Mouse (Mus musculus): ENCODE measurements at regions not wholly inside any gene's neighbourhood (a gene's known extent, or its start where the extent isn't known, plus 50 kb on each side); places are given as distances from the start of the nearest gene placed in this dataset.
"Not testable (repeated sequence)": the region's sequence is repeated elsewhere in the genome, so short reads cannot be mapped to it uniquely, and the experiment has no call there.

DNA sequence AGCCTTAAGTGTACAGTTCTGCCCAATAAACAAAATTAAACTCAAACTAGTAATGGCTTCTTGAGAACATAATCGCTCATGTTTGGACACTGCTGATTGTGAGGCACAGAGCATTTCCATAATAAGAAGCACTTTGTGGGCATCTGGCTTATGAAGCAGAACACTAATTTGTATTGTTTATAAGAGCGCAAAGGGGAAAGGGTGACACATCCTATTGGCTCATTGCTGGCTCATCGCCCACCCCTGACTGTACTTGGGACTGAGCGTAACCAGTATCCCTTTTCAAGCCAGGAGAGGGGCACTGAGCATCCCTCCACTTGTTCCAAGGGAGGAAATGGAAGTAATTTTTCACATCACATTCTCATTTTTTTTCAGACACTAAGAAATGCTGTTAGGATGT, 288.0 kb downstream of the Sfmbt2 start:
- no peak overlapping the region for H3K4me2 ChIP-seq (ENCODE audit: low read depth, low read length)
- H3K27me3 ChIP-seq (ENCODE audit: insufficient read depth, low read length) = no peaks in the 10 kb centered on the region
- H3K9ac ChIP-seq (replicated peaks; ENCODE audit: low read length) = no peak overlapping the region
- WGBS = 77% methylated on average over 4 of the region's 4 CpGs
- TF ChIP-seq CTCF (IDR thresholded peaks at IDR 0.05; ENCODE audit: low read depth) = no peak
- H3K4me1 ChIP-seq (ENCODE audit: insufficient read depth, low read length) = no peaks in the 10 kb centered on the region
- no peaks in the 10 kb centered on the region for H3K9me3 ChIP-seq (ENCODE audit: low read length)
- no peaks in the 10 kb centered on the region for H3K36me3 ChIP-seq (ENCODE audit: insufficient read depth, low read length)
- H3K27ac ChIP-seq = no peak overlapping the region
- no peak overlapping the region for H3K4me3 ChIP-seq (ENCODE audit: low read length)
- no peak for ATAC-seq
- DNase-seq (ENCODE audit: low spot score) = no peak

GRCm38 (mm10) chr2:10667915-10668314, 297.6 kb downstream of the Sfmbt2 start:
- H3K9me3 ChIP-seq (ENCODE audit: low read length); DNase-seq (ENCODE audit: low spot score); H3K4me2 ChIP-seq (ENCODE audit: low read depth, low read length); H3K9ac ChIP-seq (replicated peaks; ENCODE audit: low read length); ATAC-seq; H3K27me3 ChIP-seq (ENCODE audit: insufficient read depth, low read length); H3K36me3 ChIP-seq (ENCODE audit: insufficient read depth, low read length); H3K27ac ChIP-seq; H3K4me3 ChIP-seq (ENCODE audit: low read length): not testable (repeated sequence)
- peaks cover 10% of the 10 kb centered on the region for H3K4me1 ChIP-seq (ENCODE audit: insufficient read depth, low read length)
- WGBS = 33% methylated on average over 1 of the region's 1 CpGs

- 18% methylated on average over 7 of the region's 7 CpGs for WGBS
- no peak for TF ChIP-seq CTCF (IDR thresholded peaks at IDR 0.05; ENCODE audit: low read depth)
- Histone ChIP-seq H3K36me3 (ENCODE audit: insufficient read depth, low read length) (no peaks in the 10 kb centered on the region), H3K9ac (replicated peaks; ENCODE audit: low read length) (no peak overlapping the region), H3K4me1 (ENCODE audit: insufficient read depth, low read length) (peaks cover 10% of the 10 kb centered on the region), H3K9me3 (ENCODE audit: low read length) (no peaks in the 10 kb centered on the region), H3K27ac (no peak overlapping the region), H3K4me2 (ENCODE audit: low read depth, low read length) (peak overlapping the region; percentile 44), H3K4me3 (ENCODE audit: low read length) (0 out of 2 replicates have a peak overlapping the region, but pooled peaks have one; percentile 7), H3K27me3 (ENCODE audit: insufficient read depth, low read length) (no peaks in the 10 kb centered on the region)
- peak; percentile 35 for DNase-seq (ENCODE audit: low spot score)
- peak; percentile 56 for ATAC-seq
Observed at GRCm38 (mm10) chr2:10670423-10671298, 300.4 kb downstream of the Sfmbt2 start.

- Histone ChIP-seq H3K4me3 (ENCODE audit: low read length) (no peak overlapping the region), H3K9ac (replicated peaks; ENCODE audit: low read length) (no peak overlapping the region), H3K36me3 (ENCODE audit: insufficient read depth, low read length) (no peaks in the 10 kb centered on the region), H3K27ac (no peak overlapping the region), H3K9me3 (ENCODE audit: low read length) (no peaks in the 10 kb centered on the region), H3K27me3 (ENCODE audit: insufficient read depth, low read length) (no peaks in the 10 kb centered on the region), H3K4me2 (ENCODE audit: low read depth, low read length) (peak overlapping the region; percentile 44), H3K4me1 (ENCODE audit: insufficient read depth, low read length) (peaks cover 10% of the 10 kb centered on the region)
- DNase-seq (ENCODE audit: low spot score) = peak; percentile 27
- peak; percentile 53 for ATAC-seq
- WGBS = 41% methylated on average over 2 of the region's 2 CpGs
- no peak for TF ChIP-seq CTCF (IDR thresholded peaks at IDR 0.05; ENCODE audit: low read depth)
Observed at GRCm38 (mm10) chr2:10671299-10671632, 301.0 kb downstream of the Sfmbt2 start.

- no peak for TF ChIP-seq CTCF (IDR thresholded peaks at IDR 0.05; ENCODE audit: low read depth)
- Histone ChIP-seq H3K27ac (no peak overlapping the region), H3K9ac (replicated peaks; ENCODE audit: low read length) (no peak overlapping the region), H3K4me3 (ENCODE audit: low read length) (no peak overlapping the region), H3K27me3 (ENCODE audit: insufficient read depth, low read length) (no peaks in the 10 kb centered on the region), H3K9me3 (ENCODE audit: low read length) (no peaks in the 10 kb centered on the region), H3K4me1 (ENCODE audit: insufficient read depth, low read length) (peaks cover 10% of the 10 kb centered on the region), H3K4me2 (ENCODE audit: low read depth, low read length) (no peak overlapping the region), H3K36me3 (ENCODE audit: insufficient read depth, low read length) (no peaks in the 10 kb centered on the region)
- ATAC-seq (no peak), DNase-seq (ENCODE audit: low spot score) (no peak)
- 84% methylated on average over 4 of the region's 4 CpGs for WGBS
Observed at GRCm38 (mm10) chr2:10672196-10672595, 301.9 kb downstream of the Sfmbt2 start.

DNA sequence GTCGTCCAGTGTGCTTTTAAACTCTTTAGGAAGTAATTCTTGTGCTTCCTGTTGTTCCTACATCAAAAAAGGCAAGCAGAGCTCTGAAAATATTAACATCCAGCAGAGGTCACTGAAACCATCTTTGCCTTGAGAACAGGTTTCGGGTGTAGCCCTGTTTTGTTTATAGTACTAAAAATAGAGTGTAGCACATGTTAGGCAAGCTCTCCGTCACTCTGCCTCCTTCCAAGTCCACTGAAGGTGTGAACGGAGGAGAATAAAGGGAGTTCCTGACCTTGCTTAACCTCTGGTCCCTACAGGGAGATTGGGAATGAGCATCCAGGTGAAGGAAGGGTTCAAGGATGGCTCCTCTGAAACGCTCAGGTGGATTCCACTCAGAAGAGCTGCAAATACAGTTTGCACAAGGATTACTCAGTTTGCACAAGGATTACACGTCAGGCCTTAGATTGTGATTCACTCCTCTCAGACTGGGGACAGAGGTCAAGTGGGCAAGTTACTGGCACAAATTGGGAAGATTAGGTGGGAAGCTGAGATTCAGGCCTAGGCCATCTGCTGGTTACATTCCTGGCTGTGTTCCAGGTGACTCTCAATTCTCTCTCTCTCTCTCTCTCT, 304.5 kb downstream of the Sfmbt2 start:
- Histone ChIP-seq H3K27ac (no peak overlapping the region), H3K9me3 (ENCODE audit: low read length) (no peaks in the 10 kb centered on the region), H3K4me2 (ENCODE audit: low read depth, low read length) (no peak overlapping the region), H3K4me1 (ENCODE audit: insufficient read depth, low read length) (peaks cover 10% of the 10 kb centered on the region), H3K27me3 (ENCODE audit: insufficient read depth, low read length) (no peaks in the 10 kb centered on the region), H3K4me3 (ENCODE audit: low read length) (no peak overlapping the region), H3K9ac (replicated peaks; ENCODE audit: low read length) (no peak overlapping the region), H3K36me3 (ENCODE audit: insufficient read depth, low read length) (no peaks in the 10 kb centered on the region)
- peak; percentile 21; the same call in 1 of the 2 replicates for TF ChIP-seq CTCF (IDR thresholded peaks at IDR 0.05; ENCODE audit: low read depth)
- no peak for ATAC-seq
- DNase-seq (ENCODE audit: low spot score) = peak; percentile 28
- 55% methylated on average over 6 of the region's 6 CpGs for WGBS

DNA sequence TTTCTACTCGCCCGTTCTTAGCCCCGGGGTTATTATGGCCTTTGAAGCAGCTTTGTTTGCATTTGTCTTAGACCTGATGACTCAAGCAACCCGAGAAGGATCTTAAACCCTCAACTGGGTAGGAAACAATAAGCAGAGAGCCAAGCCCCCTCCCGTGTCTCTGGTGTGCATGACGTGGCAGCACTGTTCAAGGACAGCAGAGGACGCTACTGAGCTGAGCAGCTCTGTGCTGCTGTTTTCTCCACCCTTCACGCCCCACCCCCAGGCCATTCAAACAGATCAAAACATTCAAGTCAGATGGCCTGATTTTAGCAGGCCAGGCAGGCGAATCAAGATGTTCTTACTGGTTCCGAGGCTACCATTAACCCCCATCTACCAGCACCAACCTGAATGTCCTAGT, 331.1 kb downstream of the Sfmbt2 start:
- no peaks in the 10 kb centered on the region for H3K9me3 ChIP-seq (ENCODE audit: low read length)
- H3K4me2 ChIP-seq (ENCODE audit: low read depth, low read length) = no peak overlapping the region
- H3K4me3 ChIP-seq (ENCODE audit: low read length) = no peak overlapping the region
- no peak overlapping the region for H3K9ac ChIP-seq (replicated peaks; ENCODE audit: low read length)
- no peak overlapping the region for H3K27ac ChIP-seq
- 57% methylated on average over 10 of the region's 10 CpGs for WGBS
- H3K4me1 ChIP-seq (ENCODE audit: insufficient read depth, low read length) = no peaks in the 10 kb centered on the region
- H3K36me3 ChIP-seq (ENCODE audit: insufficient read depth, low read length) = no peaks in the 10 kb centered on the region
- TF ChIP-seq CTCF (IDR thresholded peaks at IDR 0.05; ENCODE audit: low read depth) = peak; percentile 52
- DNase-seq (ENCODE audit: low spot score) = peak; percentile 10
- no peak for ATAC-seq
- H3K27me3 ChIP-seq (ENCODE audit: insufficient read depth, low read length) = no peaks in the 10 kb centered on the region
